Mouse (Mus musculus): ENCODE data around the gene Kcnj6. TPM values are rescaled to one million over a fixed set of nuclear protein-coding genes. Genes with fewer than 3 reads are reported as not detected.

The Kcnj6 gene
- total RNA-seq, 2 experiments from 2014 or later, result not detected

- ATAC-seq (replicated peaks; ENCODE audit: low FRiP score, low TSS enrichment, poor library complexity, severe bottlenecking), result no peak
Measured at GRCm38 (mm10) chr16:94793041-94793440, 204.5 kb downstream of the Kcnj6 start.

DNA sequence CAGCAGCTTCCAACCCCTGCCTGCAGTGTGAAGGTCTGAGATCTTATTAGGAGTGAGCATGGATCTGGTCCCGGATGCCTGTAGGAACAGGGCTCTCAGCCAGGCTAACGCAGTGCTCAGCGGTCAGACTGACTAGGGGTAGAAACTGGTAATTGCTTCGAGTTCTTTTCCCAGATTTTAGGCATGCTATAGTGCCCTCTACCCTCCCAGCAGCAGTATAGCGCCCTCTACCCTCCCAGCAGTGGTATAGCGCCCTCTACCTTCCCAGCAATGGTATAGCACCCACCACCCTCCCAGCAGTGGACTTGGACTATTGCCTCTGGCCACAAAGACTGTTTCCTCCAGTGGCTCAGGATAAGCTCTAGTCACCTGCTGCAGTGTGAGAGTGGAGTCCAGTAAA, 207.5 kb downstream of the Kcnj6 start:
- peak; percentile 73 for ATAC-seq (replicated peaks; ENCODE audit: low FRiP score, low TSS enrichment, poor library complexity, severe bottlenecking)

- no peak for ATAC-seq (replicated peaks; ENCODE audit: low FRiP score, low TSS enrichment, poor library complexity, severe bottlenecking)
Measured at GRCm38 (mm10) chr16:94788716-94789115, 208.8 kb downstream of the Kcnj6 start.

GRCm38 (mm10) chr16:94788165-94788564, 209.3 kb downstream of the Kcnj6 start:
- ATAC-seq (replicated peaks; ENCODE audit: low FRiP score, low TSS enrichment, poor library complexity, severe bottlenecking), result peak; percentile 59

DNA sequence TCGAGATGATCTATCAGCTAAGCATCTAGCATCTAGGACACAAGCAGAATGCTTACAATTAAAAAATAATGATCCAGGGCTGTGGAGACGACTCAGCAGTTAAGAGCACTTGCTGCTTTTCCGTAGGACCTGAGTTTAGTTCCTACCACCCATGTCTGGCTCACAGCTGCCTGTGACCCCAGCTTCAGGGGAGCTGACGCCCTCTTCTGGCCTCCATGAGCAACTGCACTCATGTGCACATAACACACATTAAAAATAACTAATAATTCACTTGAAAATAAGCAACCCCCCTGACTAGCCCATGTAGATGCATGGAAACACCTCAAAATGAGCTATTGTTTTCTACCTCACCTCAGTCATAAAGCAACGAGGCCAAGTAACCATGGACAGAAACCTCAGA, 211.6 kb downstream of the Kcnj6 start:
- no peak for ATAC-seq (replicated peaks; ENCODE audit: low FRiP score, low TSS enrichment, poor library complexity, severe bottlenecking)

DNA sequence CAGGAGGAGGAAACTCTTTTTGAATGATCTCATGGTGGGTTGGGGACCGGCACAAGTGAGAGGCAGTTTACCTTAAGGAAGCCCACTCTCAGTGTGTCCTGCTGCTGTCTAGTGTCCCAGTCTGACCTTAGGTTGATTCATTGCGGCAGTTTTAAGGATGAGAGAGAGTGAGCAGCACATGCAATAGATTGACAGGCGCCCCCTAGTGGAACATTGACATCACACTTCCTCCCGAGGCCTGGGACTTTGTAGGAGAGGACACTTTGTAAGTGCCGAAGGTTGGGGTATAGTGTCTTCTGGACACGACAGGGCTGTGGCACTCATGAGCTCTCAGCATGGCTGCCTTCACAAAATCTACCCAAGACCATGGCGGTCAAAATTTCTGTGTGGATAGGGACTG, 213.8 kb downstream of the Kcnj6 start:
- ATAC-seq (replicated peaks; ENCODE audit: low FRiP score, low TSS enrichment, poor library complexity, severe bottlenecking), result no peak

DNA sequence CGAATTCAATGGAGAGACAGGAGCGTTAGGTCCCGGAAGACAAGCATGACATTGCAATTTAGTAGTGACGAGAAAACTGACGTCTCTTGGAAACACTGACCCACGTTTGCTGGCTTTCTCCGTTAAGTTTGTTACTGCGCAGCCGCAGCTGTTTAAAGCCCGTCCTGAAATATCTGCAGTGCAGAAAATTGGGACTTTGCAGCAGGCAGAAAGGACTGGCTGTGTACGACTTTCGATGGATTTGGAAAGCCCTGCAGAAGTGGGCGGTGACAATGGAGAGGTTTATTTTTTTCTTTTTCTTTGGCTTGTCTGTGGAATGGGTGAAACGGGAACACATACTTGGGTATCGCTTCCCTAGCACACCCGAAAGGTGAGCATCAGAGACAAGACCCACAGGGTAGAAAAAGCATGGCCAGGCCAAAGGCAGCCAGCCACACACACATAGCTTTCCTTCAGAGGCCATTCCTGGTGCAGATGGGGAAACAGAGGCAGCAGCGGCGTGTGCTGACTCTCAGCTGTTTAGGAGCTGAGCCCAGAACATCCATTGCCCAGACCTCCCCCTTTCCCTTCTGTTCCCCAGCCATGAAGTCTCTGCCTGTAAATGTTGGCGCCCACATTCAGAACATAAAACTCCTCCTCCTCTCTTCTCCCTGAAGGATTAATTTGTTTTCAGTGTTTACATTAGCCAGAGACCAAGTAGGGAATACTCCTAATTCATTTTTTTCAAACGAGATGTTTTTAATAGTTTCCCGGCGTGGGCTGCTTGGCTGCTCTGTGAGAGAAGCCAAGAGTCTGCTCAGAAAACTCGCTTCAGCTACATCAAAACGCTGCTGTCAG, 215.2 kb downstream of the Kcnj6 start:
- no peak for ATAC-seq (replicated peaks; ENCODE audit: low FRiP score, low TSS enrichment, poor library complexity, severe bottlenecking)

DNA sequence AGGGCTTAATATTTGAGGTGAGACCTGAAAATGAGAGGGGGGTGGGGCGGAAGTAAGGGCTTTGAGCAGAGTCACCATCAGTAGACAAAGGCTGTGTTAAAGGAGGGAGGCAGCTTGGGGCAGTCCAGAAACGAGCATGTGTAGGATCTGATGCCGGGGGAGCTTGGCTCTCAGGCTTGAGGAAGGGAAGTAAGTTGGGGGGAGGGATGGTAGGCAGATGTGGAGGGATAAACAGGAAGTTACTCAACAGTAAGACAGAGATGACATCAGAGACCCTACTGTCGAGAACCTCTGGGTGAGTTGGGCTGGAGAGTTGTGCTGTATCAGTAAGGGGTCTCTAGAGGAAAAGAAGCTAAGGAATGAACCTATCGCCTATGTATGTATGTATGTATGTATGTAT, 223.6 kb downstream of the Kcnj6 start:
- ATAC-seq (replicated peaks; ENCODE audit: low FRiP score, low TSS enrichment, poor library complexity, severe bottlenecking), result no peak

GRCm38 (mm10) chr16:94767606-94768005, 229.9 kb downstream of the Kcnj6 start:
- no peak for ATAC-seq (replicated peaks; ENCODE audit: low FRiP score, low TSS enrichment, poor library complexity, severe bottlenecking)

GRCm38 (mm10) chr16:94765129-94765528, 232.4 kb downstream of the Kcnj6 start:
- ATAC-seq (replicated peaks; ENCODE audit: low FRiP score, low TSS enrichment, poor library complexity, severe bottlenecking), result no peak

DNA sequence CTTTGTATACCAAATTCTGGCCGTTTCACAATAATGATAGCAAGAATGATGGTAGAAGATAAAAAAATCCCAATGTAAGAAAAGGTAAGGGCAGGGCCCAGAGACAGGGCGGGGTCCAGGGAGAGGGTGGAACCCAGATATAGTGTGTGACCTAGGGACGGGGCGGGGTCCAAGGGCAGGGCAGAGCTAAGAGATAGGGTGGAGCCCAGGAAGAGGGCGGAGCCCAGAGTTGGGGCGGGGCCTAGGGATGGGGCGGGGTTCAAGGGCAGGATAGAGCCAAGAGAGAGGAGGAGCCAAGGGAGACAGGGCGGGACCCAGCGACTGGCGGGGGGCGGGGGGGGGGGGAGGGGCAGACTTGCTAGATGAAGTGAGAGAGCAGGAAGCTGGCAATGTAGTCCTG, 236.8 kb downstream of the Kcnj6 start:
- ATAC-seq (replicated peaks; ENCODE audit: low FRiP score, low TSS enrichment, poor library complexity, severe bottlenecking), result peak; percentile 74

DNA sequence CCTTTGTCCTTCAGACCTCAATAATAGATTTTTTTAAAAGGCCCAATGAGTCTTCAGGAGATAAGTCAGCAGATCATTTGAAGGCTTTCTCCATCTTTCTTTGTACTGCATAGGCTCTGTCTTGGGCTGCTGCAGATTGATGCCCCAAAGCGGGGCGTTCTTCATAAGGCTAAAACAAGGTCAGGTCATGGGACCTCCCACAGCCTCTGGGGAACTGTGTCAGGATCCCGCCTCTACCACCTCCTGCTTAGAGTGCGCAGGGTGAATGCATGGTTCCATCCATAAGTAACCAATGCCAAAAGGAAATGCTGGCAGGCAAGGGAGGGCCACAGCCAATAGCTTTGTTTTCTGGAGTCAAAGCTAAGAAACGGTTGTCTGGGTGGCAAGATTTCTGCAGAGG, 237.7 kb downstream of the Kcnj6 start:
- no peak for ATAC-seq (replicated peaks; ENCODE audit: low FRiP score, low TSS enrichment, poor library complexity, severe bottlenecking)

DNA sequence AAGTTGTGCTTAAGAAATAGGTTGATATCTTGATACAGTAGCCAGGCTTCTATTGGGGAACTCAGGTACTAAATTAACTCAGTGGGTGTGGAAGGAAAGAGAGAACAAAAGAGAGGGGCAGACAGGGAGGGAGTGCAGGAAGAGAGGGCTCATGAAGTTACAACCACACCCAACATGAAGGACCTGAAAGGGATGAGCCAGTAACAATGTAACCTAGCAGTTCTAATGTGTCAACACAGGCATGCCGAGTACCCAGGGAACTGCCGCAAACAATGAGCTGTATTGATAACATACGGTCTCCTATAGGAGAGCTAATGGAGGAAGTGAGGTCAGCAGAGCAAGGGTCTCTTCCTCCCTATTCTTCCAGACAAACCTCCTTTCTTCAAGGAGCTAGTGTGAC, 238.9 kb downstream of the Kcnj6 start:
- ATAC-seq (replicated peaks; ENCODE audit: low FRiP score, low TSS enrichment, poor library complexity, severe bottlenecking), result no peak

DNA sequence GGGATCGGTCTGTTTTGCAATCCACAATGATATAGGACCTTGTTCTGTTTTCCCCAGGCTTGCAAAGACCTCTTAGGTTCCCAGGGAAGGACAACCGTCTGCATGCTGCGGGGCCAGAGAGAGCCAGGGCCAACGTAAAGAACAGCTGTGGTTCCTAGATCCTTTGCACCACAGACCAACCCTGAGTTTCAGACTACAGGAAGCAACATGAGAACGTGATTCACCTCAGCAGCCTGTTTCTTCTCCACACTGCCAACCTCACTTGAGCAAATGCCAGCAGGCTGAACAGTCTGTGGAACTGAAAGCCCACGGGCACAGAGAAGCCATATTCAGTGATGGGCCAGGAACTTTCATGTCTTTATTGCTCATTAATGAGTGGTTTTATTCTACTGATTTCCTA, 241.1 kb downstream of the Kcnj6 start:
- no peak for ATAC-seq (replicated peaks; ENCODE audit: low FRiP score, low TSS enrichment, poor library complexity, severe bottlenecking)

- no peak for ATAC-seq (replicated peaks; ENCODE audit: low FRiP score, low TSS enrichment, poor library complexity, severe bottlenecking)
Measured at GRCm38 (mm10) chr16:94753453-94753852, 244.0 kb downstream of the Kcnj6 start.

DNA sequence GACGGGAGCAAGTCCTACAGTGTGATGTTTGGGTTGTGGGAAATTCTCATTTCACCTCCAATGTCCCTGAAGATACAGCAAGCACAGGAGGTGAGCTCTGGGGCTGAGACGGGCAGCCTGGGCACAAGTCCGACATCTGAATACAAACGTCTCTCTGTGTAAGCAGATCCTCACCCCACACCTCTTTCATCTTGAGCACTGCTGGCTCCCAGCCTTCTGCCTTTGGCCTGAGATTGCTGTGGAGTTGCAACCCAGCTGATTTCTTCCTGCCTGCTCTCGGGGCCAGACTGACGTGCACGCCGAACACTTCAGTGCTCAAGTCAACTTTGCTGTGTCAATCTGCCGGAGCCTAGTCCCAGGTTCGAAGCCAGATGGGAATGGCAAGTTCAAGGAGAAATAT, 244.7 kb downstream of the Kcnj6 start:
- ATAC-seq (replicated peaks; ENCODE audit: low FRiP score, low TSS enrichment, poor library complexity, severe bottlenecking), result no peak

- ATAC-seq (replicated peaks; ENCODE audit: low FRiP score, low TSS enrichment, poor library complexity, severe bottlenecking), result no peak
Measured at GRCm38 (mm10) chr16:94745016-94745415, 252.5 kb downstream of the Kcnj6 start.

GRCm38 (mm10) chr16:94743853-94744501, 253.5 kb downstream of the Kcnj6 start:
- ATAC-seq (replicated peaks; ENCODE audit: low FRiP score, low TSS enrichment, poor library complexity, severe bottlenecking), result peak; percentile 91

- ATAC-seq (replicated peaks; ENCODE audit: low FRiP score, low TSS enrichment, poor library complexity, severe bottlenecking), result no peak
Measured at GRCm38 (mm10) chr16:94737359-94737687, 260.2 kb downstream of the Kcnj6 start.

DNA sequence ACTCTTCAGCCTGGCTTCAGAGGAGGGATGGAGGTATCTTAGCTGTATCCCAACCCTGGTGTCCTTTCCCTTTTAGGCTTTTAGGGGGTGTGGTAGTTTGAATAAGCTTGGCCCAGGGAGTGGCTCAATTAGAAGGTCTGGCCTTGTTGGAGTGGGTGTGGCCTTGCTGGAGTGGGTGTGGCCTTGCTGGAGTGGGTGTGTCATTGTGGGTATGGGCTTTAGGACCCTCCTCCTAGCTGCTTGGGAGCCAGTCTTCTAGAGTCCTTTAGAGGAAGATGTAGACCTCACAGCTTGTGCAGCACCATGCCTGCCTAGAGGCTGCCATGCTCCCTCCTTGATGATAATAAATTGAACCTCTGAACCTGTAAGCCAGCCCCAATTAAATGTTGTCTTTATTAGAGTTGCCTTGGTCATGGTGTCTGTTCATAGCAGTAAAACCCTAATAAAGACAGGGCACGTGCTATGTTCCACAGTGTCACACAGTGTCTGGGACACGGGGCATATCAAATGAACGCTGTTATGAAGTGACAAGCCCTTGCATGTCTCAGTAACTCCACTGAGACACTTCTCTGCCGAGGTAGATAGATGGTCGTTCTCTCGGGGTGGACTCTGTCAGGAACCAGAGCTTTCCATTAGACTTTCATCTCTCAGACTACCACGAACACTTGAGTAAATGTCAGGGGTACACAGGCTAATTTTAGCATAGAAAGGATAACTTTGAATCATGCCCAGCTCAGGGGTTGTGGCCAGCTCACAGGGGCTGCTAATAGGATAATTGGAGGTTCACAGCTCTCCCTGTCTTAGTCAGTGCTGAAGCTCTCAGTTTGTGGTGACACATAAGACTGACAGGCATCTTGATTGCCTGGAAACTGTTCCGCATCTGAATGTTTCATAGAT, 260.8 kb downstream of the Kcnj6 start:
- ATAC-seq (replicated peaks; ENCODE audit: low FRiP score, low TSS enrichment, poor library complexity, severe bottlenecking), result no peak
